Mouse (Mus musculus): ENCODE measurements around the gene Olfr906. TPM values are rescaled to one million over a fixed set of nuclear protein-coding genes. Genes with fewer than 3 reads are reported as not detected.

Olfr906 gene
- polyA plus RNA-seq, 1 experiment: not detected

DNA sequence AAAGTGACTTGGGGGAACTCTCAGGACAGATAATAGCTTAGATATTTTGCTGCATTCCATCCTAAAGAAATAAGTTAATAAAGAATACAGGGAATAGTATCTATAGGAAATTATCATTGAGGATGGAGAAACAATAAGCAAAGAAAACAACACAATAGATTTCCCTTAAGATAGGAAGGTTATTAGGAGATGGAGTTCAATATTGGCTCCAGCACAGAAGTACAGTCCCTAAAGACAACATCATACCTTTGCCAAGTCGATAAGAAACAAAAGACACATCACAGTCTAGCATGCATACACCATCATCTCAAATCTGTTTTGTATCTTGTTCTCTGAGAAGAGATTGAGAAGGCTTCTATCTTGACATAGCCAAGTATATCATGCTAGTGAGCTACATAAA lies 34.4 kb downstream of the Olfr906 start, which contains the start of gene Olfr911-ps1:
Olfr911-ps1 (plus strand) TSS at position 301 of the 400 bp plus-strand sequence.
- no peaks in the 10 kb centered on the region for H3K27me3 ChIP-seq (ENCODE audit: control insufficient read depth, insufficient read depth, low read length, poor library complexity, severe bottlenecking)
- TF ChIP-seq EP300 (IDR thresholded peaks at IDR 0.05; ENCODE audit: insufficient read depth, low read depth, low read length) (no peak), CTCF (IDR thresholded peaks at IDR 0.05; ENCODE audit: low read depth, low read length) (no peak), POLR2A (IDR thresholded peaks at IDR 0.05; ENCODE audit: insufficient read depth, low read length) (no peak)
- H3K9ac ChIP-seq (ENCODE audit: low read depth, poor library complexity, severe bottlenecking): no peak within 1 kb of the TSS
- no peak within 1 kb of the TSS for H3K4me3 ChIP-seq (ENCODE audit: low read depth, low read length)
- H3K36me3 ChIP-seq (ENCODE audit: control insufficient read depth, insufficient read depth, low read length, poor library complexity, severe bottlenecking): no peaks in the 10 kb centered on the region
- no peaks in the 10 kb centered on the region for H3K9me3 ChIP-seq (replicated peaks; ENCODE audit: control insufficient read depth, insufficient read depth, low read length, poor library complexity, severe bottlenecking)
- no peaks in the 10 kb centered on the region for H3K4me1 ChIP-seq (ENCODE audit: control insufficient read depth, insufficient read depth, low read length)
- H3K27ac ChIP-seq (ENCODE audit: insufficient read depth, low read length): no peak within 1 kb of the TSS

DNA sequence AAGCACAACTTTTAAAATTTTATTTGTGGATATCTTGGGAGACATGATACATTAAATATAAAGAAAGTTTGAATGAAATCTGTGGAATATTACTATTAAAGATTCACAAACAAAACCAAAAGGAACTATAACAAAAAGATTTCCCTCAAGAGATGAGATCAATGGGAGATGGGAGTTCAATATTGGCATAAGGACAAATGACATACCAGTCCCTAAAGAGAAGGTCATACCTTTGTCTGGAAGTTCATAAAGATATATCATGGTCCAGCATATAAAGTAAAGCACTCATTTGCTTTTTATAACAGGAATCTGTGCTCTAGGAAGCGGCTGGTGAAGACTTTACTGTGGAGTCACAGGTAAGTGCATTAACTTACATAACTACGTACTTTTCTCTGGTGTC lies 50.7 kb downstream of the Olfr906 start, which contains the start of gene Olfr910:
Olfr910 (plus strand) TSS at position 301 of the 400 bp plus-strand sequence.
- Histone ChIP-seq H3K4me1 (ENCODE audit: control insufficient read depth, insufficient read depth, low read length) (no peaks in the 10 kb centered on the region), H3K36me3 (ENCODE audit: control insufficient read depth, insufficient read depth, low read length, poor library complexity, severe bottlenecking) (no peaks in the 10 kb centered on the region), H3K27ac (ENCODE audit: insufficient read depth, low read length) (no peak within 1 kb of the TSS), H3K4me3 (ENCODE audit: low read depth, low read length) (no peak within 1 kb of the TSS), H3K9me3 (replicated peaks; ENCODE audit: control insufficient read depth, insufficient read depth, low read length, poor library complexity, severe bottlenecking) (0 out of 2 replicates have a peak, but pooled peaks cover 3% of the 10 kb centered on the region), H3K9ac (ENCODE audit: low read depth, poor library complexity, severe bottlenecking) (no peak within 1 kb of the TSS), H3K27me3 (ENCODE audit: control insufficient read depth, insufficient read depth, low read length, poor library complexity, severe bottlenecking) (no peaks in the 10 kb centered on the region)
- no peak for TF ChIP-seq CTCF (IDR thresholded peaks at IDR 0.05; ENCODE audit: low read depth, low read length)
- TF ChIP-seq POLR2A (IDR thresholded peaks at IDR 0.05; ENCODE audit: insufficient read depth, low read length): no peak
- TF ChIP-seq EP300 (IDR thresholded peaks at IDR 0.05; ENCODE audit: insufficient read depth, low read depth, low read length): no peak

Other genes starting within 250 kb of the Olfr906 start
- gene Olfr143, start 234.3 kb upstream of the Olfr906 start, polyA plus RNA-seq (2011; ENCODE audit: insufficient read depth, insufficient read length, low read depth, missing spikeins): not detected in 2 replicates
- not detected in 2 replicates for gene Olfr895, start 219.2 kb upstream of the Olfr906 start, polyA plus RNA-seq (2011; ENCODE audit: insufficient read depth, insufficient read length, low read depth, missing spikeins)
- gene Olfr896-ps1, start 196.0 kb upstream of the Olfr906 start, polyA plus RNA-seq (2011; ENCODE audit: insufficient read depth, insufficient read length, low read depth, missing spikeins): not detected in 2 replicates
- not detected in 2 replicates for gene Olfr25, start 158.0 kb upstream of the Olfr906 start, polyA plus RNA-seq (2011; ENCODE audit: insufficient read depth, insufficient read length, low read depth, missing spikeins)
- 0.15 TPM in 1 of 2 replicates, not detected in the other for gene Olfr898, start 138.7 kb upstream of the Olfr906 start, polyA plus RNA-seq (2011; ENCODE audit: insufficient read depth, insufficient read length, low read depth, missing spikeins)
- gene Olfr250, start 120.2 kb upstream of the Olfr906 start, polyA plus RNA-seq (2011; ENCODE audit: insufficient read depth, insufficient read length, low read depth, missing spikeins): not detected in 2 replicates
- gene Olfr251, start 110.0 kb upstream of the Olfr906 start, polyA plus RNA-seq (2011; ENCODE audit: insufficient read depth, insufficient read length, low read depth, missing spikeins): not detected in 2 replicates
- not detected in 2 replicates for gene Olfr147, start 85.4 kb upstream of the Olfr906 start, polyA plus RNA-seq (2011; ENCODE audit: insufficient read depth, insufficient read length, low read depth, missing spikeins)
- gene Olfr901, start 57.6 kb upstream of the Olfr906 start, polyA plus RNA-seq (2011; ENCODE audit: insufficient read depth, insufficient read length, low read depth, missing spikeins): not detected in 2 replicates
- not detected in 2 replicates for gene Olfr902, start 39.4 kb upstream of the Olfr906 start, polyA plus RNA-seq (2011; ENCODE audit: insufficient read depth, insufficient read length, low read depth, missing spikeins)
- gene Olfr904, start 23.9 kb upstream of the Olfr906 start, polyA plus RNA-seq (2011; ENCODE audit: insufficient read depth, insufficient read length, low read depth, missing spikeins): not detected in 2 replicates
- 0.41 and 0.49 TPM in 2 replicates for gene Olfr905, start 16.0 kb upstream of the Olfr906 start, polyA plus RNA-seq (2011; ENCODE audit: insufficient read depth, insufficient read length, low read depth, missing spikeins)
- not detected in 2 replicates for gene Olfr907, start 8.7 kb downstream of the Olfr906 start, polyA plus RNA-seq (2011; ENCODE audit: insufficient read depth, insufficient read length, low read depth, missing spikeins)
- not detected in 2 replicates for gene Olfr911-ps1, start 34.5 kb downstream of the Olfr906 start, polyA plus RNA-seq (2011; ENCODE audit: insufficient read depth, insufficient read length, low read depth, missing spikeins)
- not detected in 2 replicates for gene Olfr910, start 50.8 kb downstream of the Olfr906 start, polyA plus RNA-seq (2011; ENCODE audit: insufficient read depth, insufficient read length, low read depth, missing spikeins)
- 0.13 and 0.21 TPM in 2 replicates for gene Olfr912, start 93.1 kb downstream of the Olfr906 start, polyA plus RNA-seq (2011; ENCODE audit: insufficient read depth, insufficient read length, low read depth, missing spikeins)
- gene Olfr913, start 105.7 kb downstream of the Olfr906 start, polyA plus RNA-seq (2011; ENCODE audit: insufficient read depth, insufficient read length, low read depth, missing spikeins): not detected in 2 replicates
- gene Olfr914, start 118.0 kb downstream of the Olfr906 start, polyA plus RNA-seq (2011; ENCODE audit: insufficient read depth, insufficient read length, low read depth, missing spikeins): not detected in 2 replicates
- gene Olfr916, start 172.8 kb downstream of the Olfr906 start, polyA plus RNA-seq (2011; ENCODE audit: insufficient read depth, insufficient read length, low read depth, missing spikeins): not detected in 2 replicates
- not detected in 2 replicates for gene Olfr917, start 178.8 kb downstream of the Olfr906 start, polyA plus RNA-seq (2011; ENCODE audit: insufficient read depth, insufficient read length, low read depth, missing spikeins)
- gene Olfr918, start 187.5 kb downstream of the Olfr906 start, polyA plus RNA-seq (2011; ENCODE audit: insufficient read depth, insufficient read length, low read depth, missing spikeins): not detected in 2 replicates
- not detected in 2 replicates for gene Olfr919, start 216.6 kb downstream of the Olfr906 start, polyA plus RNA-seq (2011; ENCODE audit: insufficient read depth, insufficient read length, low read depth, missing spikeins)
- 72.4 and 74.2 TPM in 2 replicates for gene Vwa5a, start 231.2 kb downstream of the Olfr906 start, polyA plus RNA-seq (2011; ENCODE audit: insufficient read depth, insufficient read length, low read depth, missing spikeins)